Mouse (Mus musculus) monocyte, adult 5-6 weeks (primary cell): ENCODE data around the gene Gstp2. TPM values are rescaled to one million over a fixed set of nuclear protein-coding genes. Genes with fewer than 3 reads are reported as not detected.
"Not testable (repeated sequence)": the region's sequence is repeated elsewhere in the genome, so short reads cannot be mapped to it uniquely, and the experiment has no call there.

Experiments
- ATAC-seq: fragments of 153-309, 156-312 bp; replicated peaks from 2 replicates; pipeline ENCODE4 v1.8.0; 2017; ENCODE audit warnings: mild to moderate bottlenecking; ENCODE audit not compliant: low TSS enrichment, insufficient number of reproducible peaks, severe bottlenecking, poor library complexity, low FRiP score
- total RNA-seq: library from RNA; stranded (forward); fragments of 200-1000, 200-491, 200-594 nt; gene quantifications from 3 replicates; pipeline ENCODE4 v1.2.3, GENCODE M21; 2017

Gene Gstp2
- total RNA-seq, 1 experiment from 2014 or later = not detected

DNA sequence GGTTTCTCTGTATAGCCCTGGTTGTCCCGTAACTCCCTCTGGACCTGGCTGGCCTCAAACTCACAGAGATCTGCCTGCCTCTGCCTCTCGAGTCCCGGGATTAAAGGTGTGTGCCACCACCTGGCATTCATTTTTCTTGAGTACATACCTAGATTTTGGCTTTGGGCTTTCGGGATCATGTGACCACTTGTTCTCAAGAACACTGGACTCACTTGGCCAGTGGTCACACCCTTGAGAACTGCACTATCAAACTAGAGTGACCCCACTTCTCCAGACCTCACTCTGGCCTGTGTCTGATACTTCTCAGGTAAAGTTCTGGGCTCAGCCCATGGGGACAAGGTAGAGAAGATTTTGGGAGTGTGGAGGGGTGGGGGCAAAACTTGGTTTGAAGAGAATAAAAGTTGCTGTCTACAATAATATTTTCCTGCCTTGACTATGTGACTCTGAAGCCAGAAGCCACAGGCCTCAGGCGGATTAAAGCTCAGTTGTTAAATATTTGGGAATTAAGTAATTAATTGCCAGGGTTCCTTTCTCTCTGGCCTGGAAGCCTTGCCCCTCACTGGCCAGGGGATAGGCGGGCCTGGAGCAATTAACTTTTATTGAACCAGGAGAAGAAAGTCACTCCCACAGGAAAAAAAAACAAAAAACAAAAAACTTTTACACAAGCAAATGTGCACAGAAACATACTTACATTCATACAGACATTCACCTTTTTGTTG, 27.0 kb upstream of the Gstp2 start:
- ATAC-seq = no peak

DNA sequence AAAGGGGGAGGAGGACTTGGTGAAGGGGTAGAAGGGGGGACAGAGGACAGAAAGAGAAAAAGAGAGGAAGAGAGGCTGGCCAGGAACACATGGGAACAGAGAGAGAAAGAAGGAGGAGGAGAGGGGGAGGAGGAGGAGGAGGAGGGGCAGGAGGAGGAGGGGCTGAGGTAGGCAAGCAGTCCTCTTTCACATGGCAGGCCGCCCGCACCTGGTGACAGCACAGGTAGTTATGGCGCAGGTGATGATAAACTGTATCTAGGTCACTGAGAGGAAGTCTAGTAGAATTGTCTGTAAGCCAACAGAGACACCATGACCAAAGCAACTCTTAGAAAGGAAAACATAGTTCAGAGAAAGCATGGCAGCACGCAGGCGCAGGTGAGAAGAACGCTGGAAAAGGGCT, 25.6 kb upstream of the Gstp2 start:
- no peak for ATAC-seq

DNA sequence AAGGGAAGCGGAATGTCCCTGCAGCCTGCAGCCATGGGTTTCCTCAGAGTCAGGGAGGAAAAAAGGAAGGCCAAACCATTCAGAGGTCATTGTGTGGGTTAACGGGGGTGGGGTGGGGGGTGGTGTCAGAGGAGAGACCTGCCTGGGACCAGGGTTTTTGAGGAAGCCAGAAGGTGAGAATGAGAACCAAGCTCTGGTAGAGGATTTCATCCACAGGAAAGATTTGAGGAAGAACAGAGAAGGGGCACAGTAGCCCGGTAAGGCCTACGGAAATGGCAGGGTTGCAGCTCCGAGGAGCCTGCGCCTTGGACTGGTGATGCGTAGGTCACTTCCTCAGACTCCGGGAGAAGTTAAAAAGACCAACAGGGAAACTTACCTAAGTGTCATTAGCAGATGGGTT, 24.9 kb upstream of the Gstp2 start:
- peak; percentile 82 for ATAC-seq

DNA sequence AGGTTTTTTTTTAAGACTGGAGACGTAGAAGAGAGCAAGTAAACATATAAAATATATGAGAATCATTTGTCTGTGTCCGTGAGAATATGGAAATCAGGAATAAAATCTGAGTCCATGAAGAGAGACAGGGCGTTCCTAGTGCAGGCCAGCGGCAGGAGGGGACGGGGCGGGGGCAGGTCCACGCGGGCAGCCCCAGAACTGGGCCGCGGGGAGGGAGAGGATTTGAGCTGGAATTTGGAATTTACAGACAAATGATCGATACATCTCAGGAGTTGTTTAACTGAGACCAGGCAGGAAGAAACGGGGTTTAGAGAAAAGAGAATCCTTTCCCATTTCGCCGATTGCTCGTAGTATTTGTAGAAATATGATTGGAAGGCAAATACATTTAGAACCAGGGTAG, 24.5 kb upstream of the Gstp2 start:
- no peak for ATAC-seq

DNA sequence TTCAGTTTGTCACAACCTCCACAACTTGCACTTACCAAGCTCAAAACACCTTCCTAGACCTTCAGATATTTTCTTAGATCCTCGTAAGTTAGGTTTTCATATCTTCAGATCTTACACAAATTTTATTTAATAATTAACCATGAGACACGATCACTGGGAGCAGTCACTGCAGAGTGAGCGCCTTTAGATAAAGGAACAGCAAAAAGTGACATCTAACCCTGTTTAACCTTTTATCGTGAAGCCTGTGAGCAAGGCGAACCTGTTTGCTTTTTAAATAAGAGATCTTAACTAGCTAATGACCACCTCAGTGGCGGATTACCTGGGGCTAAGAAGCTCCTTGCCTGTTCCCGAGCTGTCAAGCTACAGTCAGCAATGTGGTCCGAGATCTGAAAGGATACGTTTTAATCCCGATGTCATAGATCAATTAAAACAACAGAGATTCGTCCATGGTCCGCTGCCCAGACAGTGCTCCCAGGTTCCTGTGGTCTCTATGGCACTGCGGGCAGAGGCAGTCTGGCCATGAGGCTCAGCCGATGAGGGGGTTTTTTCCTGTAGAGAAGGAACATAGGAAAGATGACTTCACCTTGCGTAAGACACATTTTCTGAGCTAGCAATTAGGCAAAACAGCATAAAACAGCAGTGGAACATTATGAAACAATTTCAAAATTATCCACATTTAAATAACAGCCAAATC, 23.0 kb upstream of the Gstp2 start:
- no peak for ATAC-seq

DNA sequence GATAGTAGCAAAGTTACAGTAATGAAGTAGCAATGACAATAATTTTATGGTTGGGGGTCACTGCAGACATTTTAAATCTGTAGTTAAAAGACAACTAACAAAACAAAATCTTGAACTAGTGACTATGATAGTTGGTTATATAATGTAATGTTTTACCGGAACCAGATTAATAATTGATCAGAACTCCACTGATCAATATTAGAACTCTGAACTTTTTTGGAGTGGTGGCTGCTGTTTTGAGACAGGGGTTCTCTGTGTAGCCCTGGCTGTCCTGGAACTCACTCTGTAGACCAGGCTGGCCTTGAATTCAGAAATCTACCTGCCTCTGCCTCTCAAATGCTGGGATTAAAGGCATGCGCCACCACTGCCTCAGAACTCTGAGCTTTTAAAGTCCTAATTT, 22.4 kb upstream of the Gstp2 start:
- not testable (repeated sequence) for ATAC-seq

DNA sequence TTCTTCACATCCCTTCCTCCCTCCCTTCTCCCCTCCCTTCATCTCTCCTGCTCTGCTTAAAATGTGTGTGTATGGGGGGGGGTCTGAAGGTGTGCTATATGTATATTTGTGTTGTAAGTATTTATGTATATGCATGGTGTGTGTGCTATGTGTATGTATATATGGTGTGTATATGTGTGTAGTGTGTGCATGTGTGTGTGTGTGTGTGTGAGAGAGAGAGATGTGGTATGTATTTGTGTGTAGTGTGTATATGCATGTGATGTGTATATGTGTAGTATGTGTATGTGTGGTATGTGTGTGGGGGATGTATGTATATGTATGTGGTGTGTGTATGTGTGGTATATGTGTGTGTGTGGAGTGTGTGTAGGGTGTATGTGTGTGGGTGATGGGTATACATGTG, 21.1 kb upstream of the Gstp2 start:
- ATAC-seq = no peak

DNA sequence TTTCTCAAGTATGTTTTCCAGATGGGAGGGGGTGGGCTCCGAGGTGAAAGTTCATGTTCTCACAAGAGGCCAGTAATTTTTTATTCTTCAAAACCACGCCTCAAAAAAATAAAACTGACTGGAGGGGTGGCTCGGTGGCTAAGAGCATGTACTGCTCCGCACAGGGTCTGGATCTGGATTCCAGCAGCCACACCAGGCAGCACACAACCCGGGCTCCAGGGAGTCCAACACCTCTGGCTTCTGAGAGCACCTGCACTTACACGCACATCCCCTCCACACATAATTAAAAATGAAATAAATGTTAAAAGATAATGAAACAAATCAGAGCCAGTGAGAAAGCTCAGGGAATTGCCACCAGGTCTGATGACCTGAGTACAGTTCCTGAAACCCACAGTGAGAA, 20.5 kb upstream of the Gstp2 start:
- no peak for ATAC-seq

DNA sequence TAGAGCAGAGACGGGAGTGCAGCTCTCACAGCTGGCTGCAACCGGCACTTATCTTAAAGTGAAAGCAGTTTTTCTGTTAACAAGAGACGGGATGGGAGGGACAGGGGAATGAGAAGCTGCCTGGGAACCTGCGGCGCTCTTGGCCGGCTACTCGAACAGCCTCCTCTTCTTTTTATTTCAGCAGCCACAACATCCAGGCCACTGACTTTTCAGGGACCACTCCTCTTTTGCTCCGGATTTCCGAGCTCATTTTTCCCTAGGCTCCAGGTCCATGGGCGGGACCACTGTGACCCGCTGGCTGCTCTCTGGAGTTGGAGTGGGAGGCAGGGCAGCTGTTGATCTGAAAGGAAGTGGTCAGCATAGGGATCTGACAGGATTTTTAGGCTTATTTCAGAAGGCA, 18.7 kb upstream of the Gstp2 start:
- not testable (repeated sequence) for ATAC-seq

DNA sequence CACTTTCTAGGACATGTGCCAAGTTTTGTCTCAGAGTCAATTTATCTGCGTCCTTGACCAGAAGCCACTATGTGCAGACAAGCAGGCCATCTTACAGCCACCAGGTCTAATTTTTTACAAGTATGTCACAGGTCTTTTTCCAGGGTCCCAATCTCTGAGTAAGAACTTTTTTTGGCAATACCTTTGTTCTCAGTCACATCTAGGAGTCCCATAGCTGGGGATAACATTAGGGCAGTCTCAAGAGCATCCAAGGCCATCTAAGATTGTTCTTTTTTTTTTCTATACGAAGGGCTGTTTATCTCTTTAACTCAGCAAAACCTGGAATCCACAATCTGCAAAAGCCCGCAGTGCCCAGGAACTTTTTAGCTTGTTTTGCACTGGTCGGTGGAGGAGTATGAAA, 17.5 kb upstream of the Gstp2 start:
- ATAC-seq = not testable (repeated sequence)

DNA sequence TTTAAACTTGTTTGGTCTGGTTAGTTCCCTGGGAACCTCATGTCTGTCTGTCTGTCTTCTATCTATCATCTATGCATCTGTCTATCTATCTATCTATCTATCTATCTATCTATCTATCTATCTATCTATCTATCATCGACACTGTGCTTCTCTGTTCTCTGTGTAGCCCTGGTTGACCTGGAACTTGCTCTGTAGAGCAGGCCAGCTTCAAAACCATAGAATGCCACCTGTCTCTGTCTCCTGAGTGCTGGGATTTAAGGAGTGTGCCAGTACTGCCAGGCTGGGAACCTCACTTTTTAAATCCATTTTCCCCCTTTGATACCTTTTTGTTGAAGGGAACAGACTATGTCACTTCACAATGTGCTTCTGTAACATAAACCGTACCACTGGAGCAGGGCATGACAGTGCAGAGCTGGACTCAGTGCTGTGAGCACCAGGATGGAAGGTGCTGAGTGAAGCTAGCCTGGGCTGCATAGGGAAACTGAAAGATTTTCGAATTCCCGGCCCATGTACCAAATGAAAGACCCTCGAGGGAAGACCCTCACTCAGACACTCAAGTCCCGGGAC, 15.2 kb upstream of the Gstp2 start:
- ATAC-seq = peak; percentile 53

DNA sequence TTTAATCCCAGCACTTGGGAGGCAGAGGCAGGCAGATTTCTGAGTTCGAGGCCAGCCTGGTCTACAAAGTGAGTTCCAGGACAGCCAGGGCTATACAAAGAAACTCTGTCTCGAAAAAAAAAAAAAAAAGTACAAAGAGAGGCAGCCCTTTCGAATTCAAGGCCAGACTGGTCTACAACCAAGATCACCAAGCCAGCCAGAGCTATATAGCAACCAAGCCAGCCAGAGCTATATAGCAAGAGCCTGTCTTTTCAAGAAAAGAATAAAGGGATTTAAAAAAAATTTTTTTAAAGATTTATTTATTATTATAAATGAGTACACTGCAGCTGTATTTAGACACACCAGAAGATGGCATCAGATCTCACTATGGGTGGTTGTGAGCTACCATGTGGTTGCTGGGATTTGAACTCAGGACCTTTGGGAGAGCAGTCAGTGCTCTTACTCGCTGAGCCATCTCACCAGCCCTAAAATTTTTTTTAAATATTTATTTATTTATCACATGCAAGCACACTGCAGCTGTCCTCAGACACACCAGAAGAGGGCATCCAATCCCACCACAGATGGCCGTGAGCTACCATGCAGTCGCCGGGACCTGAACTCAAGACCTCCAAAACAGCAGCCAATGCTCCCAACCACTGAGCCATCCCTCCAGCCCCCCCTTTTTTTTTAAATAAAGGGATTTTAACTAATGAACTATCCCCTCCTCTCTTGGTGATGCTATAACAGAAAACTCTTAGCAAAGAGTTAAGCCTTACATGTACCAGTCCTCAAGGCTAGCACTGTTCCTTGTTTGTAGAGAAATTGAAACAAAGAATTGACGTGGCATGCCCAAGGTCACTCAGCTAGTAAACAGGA, 14.4 kb upstream of the Gstp2 start:
- ATAC-seq = 0 out of 2 replicates have a peak, but pooled peaks have one; percentile 28

DNA sequence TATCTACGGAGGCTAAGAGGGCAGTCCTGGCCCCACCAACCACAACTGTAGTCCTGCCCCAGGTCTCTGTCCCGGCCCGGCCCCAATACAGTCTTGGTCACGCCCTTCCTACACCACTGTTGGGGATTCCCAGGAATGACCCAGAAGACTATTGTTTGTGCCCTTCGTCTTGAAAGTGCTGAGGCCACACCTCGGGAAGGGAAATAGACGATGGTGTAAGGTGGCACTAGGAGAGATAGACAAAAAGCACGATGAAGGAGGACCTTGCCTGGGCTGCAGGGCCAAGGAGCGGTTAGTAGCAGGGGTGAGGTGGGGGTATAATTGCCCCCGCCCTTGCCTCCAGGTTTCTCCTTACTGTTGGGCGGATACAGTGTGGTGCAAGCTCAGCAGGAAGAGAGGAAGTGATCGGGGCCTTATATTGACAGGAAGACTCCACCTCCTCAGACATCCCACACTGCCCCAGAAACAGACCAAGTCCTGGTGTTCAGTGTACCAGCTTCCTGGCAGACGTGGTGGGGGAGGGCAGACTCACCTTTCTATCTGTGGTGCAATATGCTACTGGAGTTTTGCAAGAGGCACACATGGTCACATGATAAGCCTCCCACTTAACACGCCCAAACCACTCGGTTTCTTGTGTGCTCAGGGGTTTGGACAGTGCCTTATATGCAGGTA, 13.4 kb upstream of the Gstp2 start, which contains the start of gene Gstp3:
Gene Gstp3 (minus strand): TSS at position 501 of the 672 bp plus-strand sequence.
- ATAC-seq = peak; percentile 40

DNA sequence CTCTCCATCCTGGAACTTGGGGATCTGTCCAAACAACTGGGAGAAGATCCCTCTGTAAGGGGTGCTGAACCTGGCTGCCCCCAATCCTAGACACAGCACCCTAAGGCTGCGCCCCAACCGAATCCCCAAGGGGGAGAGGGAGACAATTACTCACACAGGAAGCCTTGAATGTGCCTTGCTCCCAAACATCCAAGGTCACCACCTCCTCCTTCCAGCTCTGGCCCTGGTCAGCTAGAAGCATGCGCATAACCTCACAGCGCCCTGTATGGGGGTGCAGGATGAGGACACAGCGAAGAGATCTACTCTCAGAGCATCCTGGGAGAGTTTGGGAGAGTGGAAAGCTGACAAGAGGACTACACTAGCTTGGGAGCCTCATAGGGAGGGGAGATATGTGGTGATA, 12.8 kb upstream of the Gstp2 start:
- ATAC-seq = no peak

DNA sequence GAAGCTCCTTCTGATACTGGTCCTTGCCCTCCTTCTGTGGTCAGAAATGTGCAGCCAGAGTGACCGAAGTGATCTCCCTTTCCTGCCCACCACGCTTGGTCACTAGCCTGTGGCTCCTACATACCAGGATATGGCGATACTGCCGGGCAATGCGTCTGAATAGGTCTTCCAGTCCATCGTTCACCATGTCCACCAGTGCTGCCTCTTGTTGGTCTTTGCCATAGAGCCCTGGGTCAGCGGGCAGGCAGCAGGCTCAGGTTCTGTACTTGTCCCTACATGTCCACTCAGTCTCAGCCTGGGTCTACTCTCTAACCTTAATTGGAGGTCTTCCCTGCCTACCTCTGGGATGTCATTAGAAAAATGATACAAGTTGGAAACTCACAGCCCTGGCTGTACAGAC, 12.1 kb upstream of the Gstp2 start:
- ATAC-seq = no peak

DNA sequence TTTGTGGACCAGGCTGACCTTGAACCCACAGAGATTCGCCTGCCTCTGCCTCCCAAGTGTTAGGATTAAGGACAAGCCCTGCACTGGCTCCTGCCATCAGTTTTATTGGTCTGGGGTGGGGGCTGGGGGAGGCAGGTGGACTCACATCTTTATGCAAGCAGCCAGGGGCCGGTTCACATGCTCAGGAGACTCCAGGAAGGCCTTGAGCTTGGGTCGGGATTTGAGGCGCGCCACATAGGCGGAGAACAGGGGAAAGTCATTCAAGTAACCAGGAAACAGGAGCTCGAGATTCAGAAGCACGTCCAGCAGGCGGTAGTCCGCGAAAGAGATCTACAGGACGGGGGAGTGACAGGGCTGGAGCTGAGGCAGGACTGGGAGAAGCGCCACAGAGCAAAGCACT, 11.6 kb upstream of the Gstp2 start:
- no peak for ATAC-seq

DNA sequence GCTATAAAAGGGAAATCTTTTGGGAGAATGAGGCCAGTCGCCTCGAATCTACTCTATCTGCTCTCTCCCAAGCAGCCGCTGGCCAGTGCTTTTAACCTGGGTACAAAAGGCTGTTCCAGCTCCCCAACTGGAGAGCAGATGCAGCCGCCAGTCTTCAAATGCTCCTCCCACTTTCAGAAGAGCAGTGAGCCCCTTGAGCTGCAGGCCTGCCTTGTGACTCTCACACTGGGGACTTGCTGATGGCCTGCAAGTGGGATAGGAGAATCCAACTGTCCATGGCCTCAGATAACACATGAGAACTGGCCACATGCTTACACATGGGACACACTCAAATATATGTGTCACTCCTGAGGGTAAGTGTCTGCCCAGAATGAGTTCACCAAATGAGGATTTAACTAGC, 10.9 kb upstream of the Gstp2 start:
- ATAC-seq = no peak

DNA sequence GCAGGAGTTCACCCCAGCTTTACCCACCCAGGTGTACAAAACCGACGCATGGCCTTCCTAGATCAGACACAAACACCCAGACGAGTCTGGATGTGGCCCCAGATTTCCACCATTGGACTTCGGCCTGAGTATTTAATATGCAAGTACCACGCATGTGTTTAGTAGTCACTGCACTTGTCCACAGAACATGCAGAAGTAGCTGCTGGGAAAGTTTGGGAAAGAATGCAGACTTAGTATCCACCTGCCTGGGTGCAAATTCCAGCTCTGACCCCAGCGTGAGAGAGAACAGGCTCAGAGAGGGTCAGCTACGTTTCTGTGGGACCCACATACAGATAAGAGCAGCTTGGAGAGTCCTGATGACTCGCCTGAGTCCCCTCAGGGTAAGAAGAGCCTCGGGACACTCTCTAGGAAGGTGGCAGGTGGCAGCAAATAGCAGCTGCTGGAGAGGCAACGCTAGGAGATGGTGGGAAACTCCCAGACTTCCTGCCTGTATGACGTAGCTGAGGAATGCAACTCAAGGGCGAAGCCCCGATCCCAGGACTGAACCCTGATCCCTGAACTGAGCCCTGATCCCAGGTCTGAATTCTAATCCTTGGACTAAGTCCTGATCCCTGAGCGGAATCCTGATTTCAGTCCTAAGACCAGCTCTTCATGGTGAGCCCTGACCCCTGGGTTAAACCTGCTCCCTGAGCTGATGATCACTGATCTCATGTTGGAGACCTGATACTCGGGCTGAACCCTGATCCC, 10.3 kb upstream of the Gstp2 start:
- ATAC-seq = no peak
